Mouse (Mus musculus) heart, postnatal 0 days (tissue): ENCODE measurements around the gene Sema3b. TPM values are rescaled to one million over a fixed set of nuclear protein-coding genes. Genes with fewer than 3 reads are reported as not detected.

Source experiments
- ATAC-seq: fragments of 200-750 bp; cut with Nextera tagmentation; 2 replicates; pipeline ENCODE4 v1.8.0; 2017; ENCODE audit warnings: low read depth, moderate number of reproducible peaks, moderate library complexity; ENCODE audit not compliant: insufficient read depth
- DNase-seq: peaks from one replicate; pipeline ENCODE4 v3.0.0-alpha.2; 2016; ENCODE audit warnings: low spot score
- H3K27ac ChIP-seq: fragments of 300-500 bp; sonication (generic); 2 replicates; pipeline ENCODE4 v1.5.1; 2014; ENCODE audit warnings: low read depth, mild to moderate bottlenecking
- H3K27me3 ChIP-seq: fragments of 300-500 bp; sonication (generic); 2 replicates; pipeline ENCODE4 v1.6.1; 2014; ENCODE audit warnings: low read length, mixed read lengths; ENCODE audit not compliant: control insufficient read depth, insufficient read depth
- H3K36me3 ChIP-seq: fragments of 300-500 bp; sonication (generic); replicated peaks from 2 replicates; pipeline ENCODE4 v1.6.1; 2014; ENCODE audit warnings: low read length, mixed read lengths; ENCODE audit not compliant: control insufficient read depth, insufficient read depth
- H3K4me1 ChIP-seq: fragments of 300-500 bp; sonication (generic); 2 replicates; pipeline ENCODE4 v1.6.1; 2014; ENCODE audit warnings: antibody characterized with exemption; ENCODE audit not compliant: control insufficient read depth, insufficient read depth
- H3K4me2 ChIP-seq: fragments of 300-500 bp; sonication (generic); 2 replicates; pipeline ENCODE4 v1.6.1; 2014; ENCODE audit warnings: low read depth, mild to moderate bottlenecking, low read length, moderate library complexity
- H3K4me3 ChIP-seq: fragments of 300-500 bp; sonication (generic); 2 replicates; pipeline ENCODE4 v1.5.1; 2014; ENCODE audit warnings: low read depth, low read length
- H3K9ac ChIP-seq: fragments of 300-500 bp; sonication (generic); replicated peaks from 2 replicates; pipeline ENCODE4 v1.6.1; 2014; ENCODE audit warnings: low read depth, low read length, mixed read lengths
- H3K9me3 ChIP-seq: fragments of 300-500 bp; sonication (generic); replicated peaks from 2 replicates; pipeline ENCODE4 v1.6.1; 2016; ENCODE audit warnings: low read length; ENCODE audit not compliant: control insufficient read depth
- CTCF ChIP-seq: IDR thresholded peaks from 2 replicates; pipeline ENCODE4 v1.5.1; 2016; ENCODE audit warnings: antibody characterized with exemption, control low read depth, low read depth
- EP300 ChIP-seq: IDR thresholded peaks from 2 replicates; pipeline ENCODE4 v1.6.1; 2016; ENCODE audit warnings: antibody characterized with exemption, low read depth
- WGBS: fragments of 180-500 bp; shearing (Covaris S2); extraction: QIAGEN DNeasy Blood & Tissue Kit; methylation state at CpG from one replicate; pipeline ENCODE4 v1.1.7; 2014; 5-methylcytosine and 5-hydroxymethylcytosine counted together
- polyA plus RNA-seq: library from polyadenylated mRNA; unstranded; fragments of >200 nt; fragmentation: Nextera tagmentation; extraction: Ambion mirVana; gene quantifications from 2 replicates; pipeline ENCODE4 v1.2.1, GENCODE M21; 2015
- total RNA-seq: library from RNA; depleted of rRNA; stranded (reverse); fragments of >200 nt; gene quantifications from 2 replicates; pipeline ENCODE4 v1.2.3, GENCODE M21; 2014; ENCODE audit warnings: low replicate concordance

The Sema3b gene
- total and polyA plus RNA-seq, 2 experiments from 2014 or later = 8.9 to 34.9 TPM

GRCm38 (mm10) chr9:107581584-107581983 lies 27.4 kb downstream of the Sema3b start:
- DNase-seq (no peak), ATAC-seq (no peak)
- WGBS = 76% methylated on average over 4 of the region's 4 CpGs
- peaks cover 14% of the 10 kb centered on the region for H3K36me3 ChIP-seq
- TF ChIP-seq CTCF (no peak), EP300 (no peak)
- no peaks in the 10 kb centered on the region for H3K9me3 ChIP-seq
- H3K4me3 ChIP-seq = peak overlapping the region; percentile 73
- H3K27me3 ChIP-seq = no peaks in the 10 kb centered on the region
- H3K9ac ChIP-seq = peak overlapping the region; percentile 88
- peak overlapping the region; percentile 96 for H3K4me2 ChIP-seq
- H3K4me1 ChIP-seq = peaks cover 18% of the 10 kb centered on the region
- peak overlapping the region; percentile 94; the same call in 1 of the 2 replicates for H3K27ac ChIP-seq

- Histone ChIP-seq H3K27me3 (no peaks in the 10 kb centered on the region), H3K9me3 (no peaks in the 10 kb centered on the region), H3K36me3 (peaks cover 14% of the 10 kb centered on the region), H3K4me1 (peaks cover 21% of the 10 kb centered on the region), H3K4me2 (peak within 1 kb of the TSS; percentile 96), H3K27ac (peak within 1 kb of the TSS; percentile 94), H3K4me3 (peak within 1 kb of the TSS; percentile 73), H3K9ac (peak within 1 kb of the TSS; percentile 88)
- ATAC-seq (peak; percentile 74), DNase-seq (peak; percentile 93)
- TF ChIP-seq EP300 (no peak), CTCF (no peak)
- under 1% methylated on average over 32 of the region's 32 CpGs for WGBS
Observed at GRCm38 (mm10) chr9:107580501-107581317, 28.3 kb downstream of the Sema3b start, which contains the start of gene Hyal3. Gene Hyal3, plus strand, starts transcription at chr9:107580818.

DNA sequence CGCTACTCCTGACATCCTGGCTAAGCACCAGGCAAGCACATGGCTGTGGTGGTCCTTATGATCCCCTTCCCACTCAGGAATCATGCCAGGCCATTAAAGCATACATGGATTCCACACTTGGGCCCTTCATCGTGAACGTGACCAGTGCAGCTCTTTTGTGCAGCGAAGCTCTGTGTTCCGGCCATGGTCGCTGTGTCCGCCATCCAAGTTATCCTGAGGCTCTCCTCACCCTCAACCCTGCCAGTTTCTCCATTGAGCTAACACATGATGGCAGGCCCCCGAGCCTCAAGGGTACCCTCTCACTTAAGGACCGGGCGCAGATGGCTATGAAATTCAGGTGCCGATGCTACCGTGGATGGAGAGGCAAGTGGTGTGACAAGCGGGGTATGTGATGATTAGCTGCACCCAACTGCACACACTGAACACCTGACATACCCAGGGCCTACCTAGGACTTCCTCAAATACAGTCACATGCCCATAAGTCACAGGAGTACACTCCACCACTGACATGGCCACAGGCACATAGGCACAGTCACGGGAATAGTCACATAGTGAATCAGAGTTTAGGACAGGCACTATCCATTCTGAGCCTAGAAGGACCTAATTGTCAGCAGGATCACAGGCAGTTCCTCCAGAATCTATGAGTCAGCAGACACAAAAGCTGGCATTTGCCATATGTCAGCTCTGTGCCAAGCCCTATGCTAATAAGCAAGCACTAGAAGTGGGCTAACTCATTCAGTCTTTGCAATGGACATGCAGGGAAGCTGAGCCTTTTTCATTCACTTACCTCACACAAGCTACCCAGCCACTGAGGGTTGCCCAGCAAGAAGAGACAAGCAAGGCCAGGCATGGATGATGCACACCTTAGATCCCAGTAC lies 29.8 kb downstream of the Sema3b start:
- H3K27me3 ChIP-seq = no peaks in the 10 kb centered on the region
- WGBS = 93% methylated on average over 14 of the region's 14 CpGs
- no peaks in the 10 kb centered on the region for H3K9me3 ChIP-seq
- H3K27ac ChIP-seq = peak overlapping the region; percentile 94; the same call in 1 of the 2 replicates
- TF ChIP-seq CTCF = no peak
- no peak for TF ChIP-seq EP300
- DNase-seq (no peak), ATAC-seq (no peak)
- H3K4me1 ChIP-seq = peaks cover 21% of the 10 kb centered on the region
- H3K36me3 ChIP-seq = peaks cover 20% of the 10 kb centered on the region
- H3K4me2 ChIP-seq = no peak overlapping the region
- H3K4me3 ChIP-seq = no peak overlapping the region
- no peak overlapping the region for H3K9ac ChIP-seq

GRCm38 (mm10) chr9:107578587-107578986 lies 30.4 kb downstream of the Sema3b start, which contains the start of gene Naa80:
Gene Naa80, plus strand, starts transcription at chr9:107578887.
- no peak for ATAC-seq
- no peak for TF ChIP-seq EP300
- TF ChIP-seq CTCF = no peak
- peaks cover 17% of the 10 kb centered on the region for H3K36me3 ChIP-seq
- H3K4me2 ChIP-seq = peak within 1 kb of the TSS; percentile 62; the same call in 1 of the 2 replicates
- H3K4me3 ChIP-seq = no peak within 1 kb of the TSS
- no peak for DNase-seq
- H3K9ac ChIP-seq = no peak within 1 kb of the TSS
- H3K4me1 ChIP-seq = peaks cover 21% of the 10 kb centered on the region
- H3K27ac ChIP-seq = peak within 1 kb of the TSS; percentile 94; the same call in 1 of the 2 replicates
- H3K27me3 ChIP-seq = no peaks in the 10 kb centered on the region
- no peaks in the 10 kb centered on the region for H3K9me3 ChIP-seq
- 81% methylated on average over 3 of the region's 3 CpGs for WGBS

DNA sequence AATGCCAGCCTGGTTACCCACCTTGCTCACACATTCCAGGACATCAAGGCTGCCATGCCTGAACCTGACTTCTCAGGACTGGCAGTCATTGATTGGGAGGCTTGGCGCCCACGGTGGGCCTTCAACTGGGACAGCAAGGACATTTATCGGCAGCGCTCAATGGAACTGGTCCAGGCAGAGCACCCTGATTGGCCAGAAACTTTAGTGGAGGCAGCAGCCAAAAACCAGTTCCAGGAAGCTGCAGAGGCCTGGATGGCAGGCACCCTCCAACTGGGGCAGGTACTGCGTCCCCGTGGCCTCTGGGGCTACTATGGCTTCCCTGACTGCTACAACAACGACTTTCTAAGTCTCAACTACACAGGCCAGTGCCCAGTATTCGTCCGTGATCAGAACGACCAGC lies 31.2 kb downstream of the Sema3b start:
- Histone ChIP-seq H3K36me3 (peaks cover 14% of the 10 kb centered on the region), H3K4me3 (no peak overlapping the region), H3K27me3 (no peaks in the 10 kb centered on the region), H3K9ac (no peak overlapping the region), H3K4me1 (peaks cover 21% of the 10 kb centered on the region), H3K9me3 (no peaks in the 10 kb centered on the region), H3K27ac (no peak overlapping the region), H3K4me2 (peak overlapping the region; percentile 62; the same call in 1 of the 2 replicates)
- ATAC-seq (no peak), DNase-seq (no peak)
- 91% methylated on average over 10 of the region's 10 CpGs for WGBS
- no peak for TF ChIP-seq EP300
- no peak for TF ChIP-seq CTCF
